Mouse (Mus musculus): Measurements from ENCODE around the gene Ndufa11.

Gene Ndufa11

GRCm38 (mm10) chr17:56717363-56718058 is at the start of gene Ndufa11, which contains the start of gene Vmac:
Gene Ndufa11 (plus strand): TSS chr17:56717767.
Gene Vmac (minus strand): TSS chr17:56718022.
- in situ Hi-C loops (cut with MboI, MseI), result loop anchor here in 1 of 2 experiments (5.0 kb wide), 1 partner anchor 45 kb away; the partner anchor contains the start of gene Dus3l

- in situ Hi-C loops (cut with MboI, MseI), result loop anchor here (5.0 kb wide), 2 partner anchors 41 to 51 kb away; partner anchors contain the start of genes Catsperd (in 1 of the 2) and Lonp1 (in 1 of the 2)
These were observed 49.0 kb upstream of the Ndufa11 start for GRCm38 (mm10) chr17:56668384-56669144.

- in situ Hi-C loops (cut with MboI, MseI), result loop anchor here (5.0 kb wide), 2 partner anchors 42 to 52 kb away; partner anchors contain the start of genes Catsperd (in 1 of the 2) and Lonp1 (in 1 of the 2)
These were observed 47.8 kb upstream of the Ndufa11 start for GRCm38 (mm10) chr17:56669766-56670165.

GRCm38 (mm10) chr17:56672941-56673646 is 44.5 kb upstream of the Ndufa11 start, which contains the start of gene Ranbp3:
Gene Ranbp3 (plus strand): TSS chr17:56673294.
- in situ Hi-C loops (cut with MboI, MseI), result no loop called here

GRCm38 (mm10) chr17:56673647-56674416 is 43.7 kb upstream of the Ndufa11 start:
- in situ Hi-C loops (cut with MboI, MseI), result no loop called here

GRCm38 (mm10) chr17:56681791-56682190 is 35.8 kb upstream of the Ndufa11 start:
- in situ Hi-C loops (cut with MboI, MseI), result no loop called here

- in situ Hi-C loops (cut with MboI, MseI), result no loop called here
These were observed 34.7 kb upstream of the Ndufa11 start for GRCm38 (mm10) chr17:56682880-56683279.

- in situ Hi-C loops (cut with MboI, MseI), result no loop called here
These were observed 33.9 kb upstream of the Ndufa11 start for GRCm38 (mm10) chr17:56683546-56684140.

- in situ Hi-C loops (cut with MboI, MseI), result no loop called here
These were observed 32.9 kb upstream of the Ndufa11 start for GRCm38 (mm10) chr17:56684649-56685048.

- in situ Hi-C loops (cut with MboI, MseI), result no loop called here
These were observed 30.8 kb upstream of the Ndufa11 start for GRCm38 (mm10) chr17:56686801-56687200.

GRCm38 (mm10) chr17:56688045-56688444 is 29.5 kb upstream of the Ndufa11 start:
- in situ Hi-C loops (cut with MboI, MseI), result no loop called here

- in situ Hi-C loops (cut with MboI, MseI), result no loop called here
These were observed 28.9 kb upstream of the Ndufa11 start for GRCm38 (mm10) chr17:56688689-56689088.

GRCm38 (mm10) chr17:56693395-56693794 is 24.2 kb upstream of the Ndufa11 start:
- in situ Hi-C loops (cut with MboI, MseI), result no loop called here

- in situ Hi-C loops (cut with MboI, MseI), result no loop called here
These were observed 23.7 kb upstream of the Ndufa11 start for GRCm38 (mm10) chr17:56693851-56694310.

GRCm38 (mm10) chr17:56700451-56700850 is 17.1 kb upstream of the Ndufa11 start:
- in situ Hi-C loops (cut with MboI, MseI), result no loop called here

- in situ Hi-C loops (cut with MboI, MseI), result no loop called here
These were observed 14.5 kb upstream of the Ndufa11 start for GRCm38 (mm10) chr17:56703038-56703437.

GRCm38 (mm10) chr17:56706515-56706914 is 11.1 kb upstream of the Ndufa11 start:
- in situ Hi-C loops (cut with MboI, MseI), result no loop called here

- in situ Hi-C loops (cut with MboI, MseI), result no loop called here
These were observed 8.9 kb upstream of the Ndufa11 start for GRCm38 (mm10) chr17:56708692-56709091.

- in situ Hi-C loops (cut with MboI, MseI), result no loop called here
These were observed 7.9 kb upstream of the Ndufa11 start for GRCm38 (mm10) chr17:56709708-56710107.

- in situ Hi-C loops (cut with MboI, MseI), result loop anchor here in 1 of 2 experiments (5.0 kb wide), 1 partner anchor 47 kb away; the partner anchor contains the start of gene Dus3l
These were observed 2.2 kb upstream of the Ndufa11 start for GRCm38 (mm10) chr17:56715360-56715759.
